Mouse (Mus musculus) cerebral cortex, adult 2 months (tissue): ENCODE measurements around the gene Erc2.

Source experiments
- WGBS: fragments of 180-500 bp; shearing (Covaris S2); methylation state at CpG from one replicate; pipeline ENCODE4 v1.1.7; 2018; 5-methylcytosine and 5-hydroxymethylcytosine counted together

Gene Erc2

GRCm38 (mm10) chr14:28203874-28204273, 581.6 kb downstream of the Erc2 start:
- 54% methylated on average over 4 of the region's 4 CpGs for WGBS

DNA sequence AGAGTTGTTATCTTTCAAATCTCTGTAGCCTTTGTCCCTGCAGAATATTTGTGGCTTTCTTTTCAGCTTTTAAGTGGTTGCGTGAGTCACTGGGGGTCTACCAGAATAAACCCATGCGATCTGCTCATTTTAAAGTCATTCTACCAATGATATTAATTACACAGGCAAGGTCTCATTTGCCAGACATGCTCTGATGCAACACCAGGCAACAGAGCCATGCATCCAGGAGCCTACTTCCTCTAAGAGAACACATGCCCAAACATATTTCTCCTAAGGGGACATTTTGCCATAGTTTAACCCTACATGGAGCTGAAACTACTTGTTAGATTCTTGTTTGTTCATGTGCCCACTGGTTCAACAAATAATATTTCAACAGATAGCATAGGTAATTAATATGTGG, 584.1 kb downstream of the Erc2 start:
- 98% methylated on average over 2 of the region's 2 CpGs for WGBS

GRCm38 (mm10) chr14:28225550-28225949, 603.3 kb downstream of the Erc2 start:
- WGBS, result 52% methylated on average over 6 of the region's 6 CpGs

DNA sequence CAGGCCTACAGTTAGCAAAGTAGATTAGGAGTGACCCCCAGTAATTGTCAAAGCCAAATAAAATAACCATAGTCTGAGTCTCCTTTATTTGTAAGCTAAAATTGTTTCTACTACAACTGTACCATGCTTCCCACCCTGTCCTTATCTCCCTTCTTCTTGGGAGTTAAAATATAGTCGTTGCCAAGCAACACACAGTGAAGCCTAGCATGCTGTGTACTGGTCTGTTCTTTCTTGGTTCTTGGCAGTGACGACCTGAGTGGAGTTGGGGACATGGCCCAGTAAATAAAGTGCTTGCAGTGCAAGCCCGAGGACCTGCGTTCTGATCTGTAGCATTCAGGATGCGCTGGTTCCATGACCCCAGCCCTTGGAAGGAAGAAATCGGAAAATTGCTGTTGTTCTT, 608.3 kb downstream of the Erc2 start:
- WGBS, result 60% methylated on average over 6 of the region's 6 CpGs

DNA sequence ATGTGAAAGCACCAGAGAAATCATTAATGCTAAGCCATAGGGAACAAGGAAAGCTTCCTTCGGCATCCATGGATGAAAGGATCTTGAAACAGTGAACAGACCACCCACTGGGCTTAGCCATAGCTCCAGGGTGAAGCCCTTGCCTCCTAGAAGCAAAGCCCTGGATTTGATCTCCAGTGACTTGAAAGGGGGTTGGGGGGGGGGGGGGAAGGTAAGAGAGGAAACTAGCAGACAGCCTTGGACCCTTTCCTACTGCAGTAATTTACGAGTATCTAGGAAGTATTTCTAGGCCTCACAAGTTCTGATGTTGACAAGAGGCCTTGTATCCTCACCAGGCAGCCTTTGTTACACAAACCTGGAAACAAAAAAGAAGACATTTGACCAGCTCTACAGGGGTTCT, 609.0 kb downstream of the Erc2 start:
- 58% methylated on average over 2 of the region's 2 CpGs for WGBS

DNA sequence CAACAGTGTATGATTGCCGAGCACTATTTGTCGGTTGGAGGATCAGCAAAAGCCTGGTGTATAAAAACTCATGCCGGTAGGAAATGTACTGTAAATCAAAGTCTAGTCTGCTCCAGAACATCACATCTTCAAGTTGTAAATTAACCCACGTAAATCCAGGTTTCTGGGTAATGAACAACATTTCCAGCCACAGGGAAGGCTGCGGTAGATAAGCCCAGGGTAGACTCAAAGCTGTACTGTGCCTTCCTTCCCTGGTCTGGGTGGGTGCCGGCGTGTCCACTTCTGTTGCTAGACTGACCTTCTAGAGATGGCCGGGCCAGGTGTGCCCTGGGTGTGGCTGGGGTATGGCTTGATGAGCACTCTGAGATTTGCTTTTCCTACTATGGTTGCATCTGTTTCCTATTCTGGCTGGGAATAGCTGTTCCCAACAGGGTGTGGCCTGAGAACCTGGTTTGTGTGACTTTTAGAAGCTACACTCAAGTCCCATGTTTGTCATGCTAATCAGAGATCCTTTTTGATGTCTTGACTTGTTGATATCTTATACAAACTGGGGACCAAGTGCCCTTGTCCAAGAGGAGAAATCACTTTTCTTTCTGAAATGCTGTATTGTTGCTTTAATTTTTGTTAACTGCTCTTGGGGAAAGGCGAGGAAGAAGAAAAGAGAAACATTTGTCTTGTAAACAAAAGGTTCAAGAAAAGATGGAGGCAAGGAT, 616.3 kb downstream of the Erc2 start:
- WGBS, result 86% methylated on average over 9 of the region's 9 CpGs

- 44% methylated on average over 3 of the region's 3 CpGs for WGBS
Measured at GRCm38 (mm10) chr14:28240111-28240510, 617.9 kb downstream of the Erc2 start.

- 40% methylated on average over 3 of the region's 3 CpGs for WGBS
Measured at GRCm38 (mm10) chr14:28242743-28243142, 620.5 kb downstream of the Erc2 start.

GRCm38 (mm10) chr14:28243474-28243873, 621.2 kb downstream of the Erc2 start:
- WGBS, result 40% methylated on average over 4 of the region's 4 CpGs

DNA sequence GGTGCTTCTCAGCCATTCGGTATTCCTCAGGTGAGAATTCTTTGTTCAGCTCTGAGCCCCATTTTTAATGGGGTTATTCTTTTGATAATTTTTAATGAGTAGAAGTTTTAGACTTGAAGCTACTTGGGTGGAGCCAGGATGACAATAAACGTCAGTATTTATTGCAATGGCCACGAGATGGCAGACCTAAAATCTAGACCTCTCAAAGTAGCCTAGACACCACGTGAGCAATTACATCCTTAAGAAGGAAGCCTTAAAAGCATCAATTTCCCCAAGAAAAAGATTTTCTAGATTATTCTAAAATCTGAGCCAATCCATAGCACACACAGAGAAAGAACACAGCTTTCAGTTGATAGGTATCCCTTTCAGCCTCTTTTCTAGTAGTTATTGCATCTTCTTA, 640.5 kb downstream of the Erc2 start:
- whole genome bisulfite sequencing, result 59% methylated on average over 4 of the region's 4 CpGs

- WGBS, result 33% methylated on average over 2 of the region's 2 CpGs
Measured at GRCm38 (mm10) chr14:28267367-28267766, 645.1 kb downstream of the Erc2 start.

- 79% methylated on average over 8 of the region's 8 CpGs for WGBS
Measured at GRCm38 (mm10) chr14:28271846-28272245, 649.6 kb downstream of the Erc2 start.

DNA sequence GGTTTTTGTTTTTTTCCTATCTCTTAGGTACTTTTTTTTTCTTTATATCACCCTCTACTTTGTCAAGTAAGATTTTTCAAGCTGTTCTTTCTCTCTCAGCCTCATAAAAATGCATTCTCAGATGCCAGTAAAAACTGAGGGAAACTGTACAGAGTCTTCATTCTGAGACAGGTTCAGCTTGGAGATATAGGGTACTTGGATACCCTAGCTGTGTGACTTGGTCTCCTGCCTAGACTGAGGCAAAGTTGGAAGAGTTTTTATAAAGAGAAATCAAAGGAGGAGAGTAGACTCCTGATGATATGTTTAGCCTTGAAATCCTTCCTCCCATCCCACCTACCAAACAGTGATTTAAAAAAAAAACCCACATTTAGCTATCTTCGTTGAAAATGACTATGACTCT, 651.4 kb downstream of the Erc2 start:
- WGBS, result 50% methylated on average over 1 of the region's 1 CpGs

- WGBS, result 81% methylated on average over 7 of the region's 7 CpGs
Measured at GRCm38 (mm10) chr14:28274826-28275225, 652.6 kb downstream of the Erc2 start.

- WGBS, result 79% methylated on average over 6 of the region's 6 CpGs
Measured at GRCm38 (mm10) chr14:28278951-28279350, 656.7 kb downstream of the Erc2 start.

- WGBS, result 50% methylated on average over 1 of the region's 1 CpGs
Measured at GRCm38 (mm10) chr14:28280376-28280775, 658.1 kb downstream of the Erc2 start.

- WGBS, result 85% methylated on average over 1 of the region's 1 CpGs
Measured at GRCm38 (mm10) chr14:28283319-28284095, 661.3 kb downstream of the Erc2 start.

GRCm38 (mm10) chr14:28288196-28288595, 666.0 kb downstream of the Erc2 start:
- WGBS, result 93% methylated on average over 2 of the region's 2 CpGs

DNA sequence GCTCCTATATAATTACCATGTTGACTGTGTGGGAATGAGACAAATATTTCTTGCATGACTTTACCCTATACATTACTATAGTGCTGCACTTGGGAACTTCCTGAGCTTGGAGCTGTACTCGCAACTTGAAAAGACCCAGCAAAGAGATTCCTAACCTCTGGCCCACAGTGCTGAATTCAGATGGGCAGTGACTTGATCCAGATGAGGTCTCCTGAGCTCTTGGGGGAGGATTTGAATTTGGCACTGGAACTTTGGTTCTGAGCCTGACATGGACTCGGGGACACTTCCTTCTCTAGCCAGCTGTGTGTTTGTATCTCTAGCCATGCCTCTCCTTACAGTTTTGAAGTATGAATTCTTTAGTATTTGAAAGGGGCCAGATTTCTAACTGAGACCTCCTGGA, 666.7 kb downstream of the Erc2 start:
- WGBS, result 72% methylated on average over 2 of the region's 2 CpGs

DNA sequence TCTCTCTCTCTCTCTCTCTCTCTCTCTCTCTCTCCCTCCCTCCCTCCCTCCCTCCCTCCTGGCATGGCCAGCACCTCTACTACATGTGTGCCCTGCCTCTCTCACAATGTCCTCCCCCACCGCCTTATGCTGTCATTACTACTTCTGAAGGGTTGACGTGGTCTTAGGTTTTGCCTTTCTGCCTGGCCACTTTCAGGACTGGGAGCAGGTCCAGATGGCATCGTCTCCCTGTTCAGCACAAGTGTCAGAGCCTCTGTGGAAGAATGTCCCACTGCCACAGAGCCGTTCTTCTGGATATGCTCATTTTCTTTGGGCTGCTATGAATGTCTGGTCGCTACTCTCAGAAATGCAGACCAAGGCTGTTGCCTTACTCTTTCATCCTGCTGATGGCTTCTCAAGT, 671.7 kb downstream of the Erc2 start:
- 73% methylated on average over 5 of the region's 5 CpGs for WGBS

- 76% methylated on average over 4 of the region's 4 CpGs for WGBS
Measured at GRCm38 (mm10) chr14:28295145-28295544, 672.9 kb downstream of the Erc2 start.

DNA sequence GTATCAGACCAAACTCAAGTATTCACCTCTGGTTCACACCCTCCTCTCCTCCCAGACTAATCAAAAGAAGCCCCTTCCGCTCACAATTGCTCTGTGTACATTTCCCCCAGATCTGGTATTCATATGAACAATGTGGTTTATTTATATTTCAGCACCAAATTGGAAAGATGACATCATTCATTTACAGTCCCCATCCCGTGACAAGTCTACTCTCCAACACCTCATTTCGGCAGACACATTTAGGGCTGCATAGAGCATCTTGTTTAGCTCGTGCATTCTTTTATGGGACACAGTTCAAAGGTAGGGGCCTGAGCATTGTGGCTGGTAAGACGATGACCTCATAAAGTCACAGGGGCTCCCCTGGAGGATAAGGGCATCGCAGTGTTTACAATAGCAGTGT, 677.9 kb downstream of the Erc2 start:
- 57% methylated on average over 6 of the region's 6 CpGs for WGBS

DNA sequence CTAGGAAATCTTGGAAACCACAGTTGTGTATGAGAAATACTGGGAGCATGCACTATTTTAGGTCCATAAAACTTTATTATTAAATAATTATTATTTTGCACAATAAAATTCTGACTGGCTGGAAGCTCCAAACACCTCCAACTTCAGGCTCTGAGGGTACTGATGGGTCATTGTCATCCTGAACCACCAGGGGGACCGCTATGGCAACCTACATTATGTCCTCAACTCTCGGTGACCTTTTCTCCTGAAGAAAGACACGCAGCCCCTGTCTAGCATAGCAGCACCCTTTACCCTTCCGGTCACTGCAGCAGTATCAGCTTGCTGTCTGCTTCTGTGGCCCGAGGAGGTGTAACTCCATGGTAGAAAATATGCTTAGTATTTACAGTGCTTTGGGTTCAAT, 679.0 kb downstream of the Erc2 start:
- 78% methylated on average over 5 of the region's 5 CpGs for WGBS
